Comparison of ENCODE assay signal across 8 mouse cellular contexts in the genomic region with DNA sequence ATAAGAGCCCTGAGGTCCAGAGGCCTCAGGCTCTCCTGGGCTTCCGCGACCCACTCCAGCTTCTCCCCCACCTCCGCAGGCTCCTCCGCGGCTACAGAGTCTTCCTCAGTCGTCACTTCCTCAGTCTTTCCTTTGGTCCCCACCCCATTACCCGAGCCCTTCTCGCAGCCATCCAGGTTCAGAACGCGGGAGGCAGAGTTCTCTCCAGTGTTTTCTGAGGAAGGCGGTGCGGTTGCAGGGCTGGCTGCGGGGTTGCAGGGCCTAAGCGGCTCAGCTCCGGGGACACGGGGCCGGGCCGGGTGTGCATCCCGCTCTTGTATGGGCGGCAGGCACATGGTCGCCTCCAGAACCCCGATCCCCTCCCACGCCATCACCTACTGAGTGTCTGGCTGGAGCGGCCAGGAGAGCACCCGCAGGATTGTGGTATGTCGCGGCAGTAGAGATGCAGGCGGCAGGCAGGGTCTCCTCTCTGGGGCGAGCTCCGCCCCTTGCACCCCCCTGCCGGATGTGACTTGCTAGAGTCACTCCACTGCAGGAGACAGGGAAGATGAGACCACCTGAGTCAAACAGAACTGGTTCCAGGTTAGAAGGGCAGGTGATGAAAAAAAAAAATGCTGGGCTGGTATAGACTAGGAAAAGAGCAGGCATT. TPM values are rescaled to one million over a fixed set of nuclear protein-coding genes. Genes with fewer than 3 reads are reported as not detected.
DNase-seq lines count a peak whose midpoint lies in the region; ATAC-seq and TF ChIP-seq lines count a peak whose summit lies in the region.

A gene (minus strand): TSS at position 496 of the 649 bp plus-strand sequence.

- H3K27me3 ChIP-seq in cerebellum, adult 2 months (ENCODE audit: control insufficient read depth, insufficient read depth, low read length): no peaks in the 10 kb centered on the region
- no peaks in the 10 kb centered on the region for H3K27me3 ChIP-seq in hindbrain, embryonic 15.5 days

- peak within 1 kb of the TSS; percentile 49 for H3K27ac ChIP-seq in cerebellum, adult 2 months (ENCODE audit: insufficient read depth, low read length)
- H3K27ac ChIP-seq in hindbrain, embryonic 15.5 days (replicated peaks): peak within 1 kb of the TSS; percentile 86

- peak; percentile 81 for ATAC-seq in frontal cortex, adult (ENCODE audit: low TSS enrichment)
- peak; percentile 90 for ATAC-seq in hindbrain, embryonic 15.5 days (ENCODE audit: low FRiP score, low read depth)

- TF ChIP-seq POLR2A in cerebellum, adult 2 months (IDR thresholded peaks at IDR 0.05; ENCODE audit: borderline replicate concordance, insufficient read depth, low read length): peak; percentile 38; the same call in 1 of the 2 replicates

- H3K36me3 ChIP-seq in hindbrain, embryonic 15.5 days: peaks cover 32% of the 10 kb centered on the region

- 3% methylated on average over 31 of the region's 31 CpGs for WGBS in cerebellum, adult 2 months
- WGBS in hindbrain, embryonic 15.5 days: 2% methylated on average over 31 of the region's 31 CpGs

- no peak for TF ChIP-seq CTCF in cerebellum, adult 2 months (IDR thresholded peaks at IDR 0.05; ENCODE audit: borderline replicate concordance, insufficient read depth, low read depth, low read length)

- peaks cover 7% of the 10 kb centered on the region; the same call in 1 of the 2 replicates for H3K4me1 ChIP-seq in cerebellum, adult 2 months (ENCODE audit: control insufficient read depth, insufficient read depth, low read length)
- peaks cover 18% of the 10 kb centered on the region for H3K4me1 ChIP-seq in hindbrain, embryonic 15.5 days (replicated peaks)

- H3K4me3 ChIP-seq in cerebellum, adult 2 months (replicated peaks; ENCODE audit: insufficient read depth, low read depth, low read length): peak within 1 kb of the TSS; percentile 60
- H3K4me3 ChIP-seq in hindbrain, embryonic 15.5 days: peak within 1 kb of the TSS; percentile 63

- peak within 1 kb of the TSS; percentile 87 for H3K9ac ChIP-seq in hindbrain, embryonic 15.5 days

- DNase-seq in adrenal gland, adult (ENCODE audit: inconsistent age in 2 of 2, low spot score in 1 of 2): peak; percentile 32 to 72
- DNase-seq in adrenal gland, adult 8-10 months: no peak
- DNase-seq in cerebellum, adult 2 months: peak; percentile 57 to 71
- DNase-seq in left cerebral cortex, postnatal 4 days: peak; percentile 60
- DNase-seq in mesoderm, embryonic 11.5 days (ENCODE audit: low read depth, low spot score): peak; percentile 55
- peak; percentile 56 to 59 for DNase-seq in spleen, postnatal 10 days (ENCODE audit: low spot score in 2 of 2)

- H3K9me3 ChIP-seq in hindbrain, embryonic 15.5 days: no peaks in the 10 kb centered on the region

- intact Hi-C loops in left cerebral cortex, postnatal 4 days (cut with DNase I): no loop called here

- peak within 1 kb of the TSS; percentile 78 for H3K4me2 ChIP-seq in hindbrain, embryonic 15.5 days

RNA-seq across cellular contexts. Expression of the gene that starts here (rescaled TPM):
- 1 to 10 TPM; 3.5 to 5.0 (median 3.9) TPM for total RNA-seq in adrenal gland, adult 8-10 months (2022)
- polyA plus RNA-seq in cerebellum, adult 2 months (2012; rRNA removed): 20.0 and 20.1 TPM in 2 replicates
- polyA plus RNA-seq in hindbrain, embryonic 15.5 days (2015; fragmentation: Nextera tagmentation; extraction: Ambion mirVana): 42.5 and 46.9 TPM in 2 replicates
- 10 to 100 TPM; 36.3 to 37.3 TPM for total RNA-seq in left cerebral cortex, postnatal 4 days (2021)

Comparison
In these comparisons a context has a peak if more than half of its experiments do, and no peak if none do; other contexts are left out.
1. RNA of the gene that starts here (total RNA-seq): 36.3 to 37.3 TPM in left cerebral cortex, postnatal 4 days; 3.5 to 5.0 TPM in adrenal gland, adult 8-10 months; every median in the first group is over 4 times any median in the second.